Mouse (Mus musculus) lung, adult 10 weeks (tissue): ENCODE data around the gene Mrgprh. TPM values are rescaled to one million over a fixed set of nuclear protein-coding genes. Genes with fewer than 3 reads are reported as not detected.

Experiments
- polyA plus RNA-seq: library from polyadenylated mRNA; stranded (reverse); fragments of 350-450 nt; fragmentation: Illumina TruSeq; extraction: RNeasy Lipid Tissue Mini Kit (QIAGEN cat#74804); gene quantifications from one replicate; pipeline ENCODE4 v1.2.3, GENCODE M21; 2014; ENCODE audit warnings: low read depth, low replicate concordance; ENCODE audit not compliant: insufficient read depth

The Mrgprh gene
- not detected for polyA plus RNA-seq

GRCm38 (mm10) chr17:12875734-12876133 lies at the start of gene Mrgprh:
Gene Mrgprh, plus strand, starts transcription at chr17:12876034.

DNA sequence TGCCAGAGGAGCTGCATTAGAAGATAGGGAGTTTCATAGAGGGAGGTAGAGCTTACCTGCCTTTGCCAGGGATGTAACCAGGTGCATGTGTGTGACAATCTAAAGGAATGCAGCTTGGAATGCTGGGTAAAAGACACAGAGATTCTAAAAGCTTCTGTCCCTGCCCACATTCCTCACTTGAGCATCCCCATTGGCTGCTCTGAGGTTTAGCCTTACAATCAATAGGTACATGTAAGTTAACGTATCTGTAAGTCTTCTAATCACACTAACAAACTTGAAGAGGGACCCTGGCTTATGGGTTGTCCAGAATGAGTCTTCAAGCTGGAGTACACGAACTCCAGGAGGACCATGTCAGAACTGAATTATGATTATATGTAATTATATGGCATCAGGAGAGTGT lies 7.8 kb upstream of the Mrgprh start, which contains the start of gene Mas1:
Gene Mas1, minus strand, starts transcription at position 101 of the 400 bp plus-strand sequence.

GRCm38 (mm10) chr17:12909361-12910280 lies 33.8 kb downstream of the Mrgprh start, which contains the start of gene Pnldc1:
Gene Pnldc1, minus strand, starts transcription at chr17:12910230.

GRCm38 (mm10) chr17:12915488-12915880 lies 39.6 kb downstream of the Mrgprh start, which contains the start of gene Tcp1:
Gene Tcp1, plus strand, starts transcription at chr17:12915701.

GRCm38 (mm10) chr17:12915881-12916583 lies 40.2 kb downstream of the Mrgprh start, which contains the start of gene Mrpl18:
Gene Mrpl18, minus strand, starts transcription at chr17:12916345.

Other genes with a start within 250 kb of the Mrgprh start
- 4.9 TPM for gene Slc22a1, start 200.2 kb upstream of the Mrgprh start, polyA plus RNA-seq
- 8.4 TPM for gene Igf2r, start 106.4 kb upstream of the Mrgprh start, polyA plus RNA-seq
- not detected for gene Mas1, start 7.9 kb upstream of the Mrgprh start, polyA plus RNA-seq
- gene Pnldc1, start 34.2 kb downstream of the Mrgprh start, polyA plus RNA-seq, result 0.53 TPM
- gene Tcp1, start 39.7 kb downstream of the Mrgprh start, polyA plus RNA-seq, result 126 TPM
- 36.4 TPM for gene Mrpl18, start 40.3 kb downstream of the Mrgprh start, polyA plus RNA-seq
- gene Acat3, start 64.6 kb downstream of the Mrgprh start, polyA plus RNA-seq, result 0.56 TPM
- 27.9 TPM for gene Acat2, start 84.7 kb downstream of the Mrgprh start, polyA plus RNA-seq
- 59.6 TPM for gene Wtap, start 118.1 kb downstream of the Mrgprh start, polyA plus RNA-seq
- 95.5 TPM for gene Sod2, start 130.8 kb downstream of the Mrgprh start, polyA plus RNA-seq
- gene Gpr31b, start 176.3 kb downstream of the Mrgprh start, polyA plus RNA-seq, result not detected
- 0.10 TPM for gene Tcp10b, start 185.1 kb downstream of the Mrgprh start, polyA plus RNA-seq